Mouse (Mus musculus): ENCODE measurements at regions not wholly inside any gene's neighbourhood (a gene's known extent, or its start where the extent isn't known, plus 50 kb on each side); places are given as distances from the start of the nearest gene placed in this dataset.

DNA sequence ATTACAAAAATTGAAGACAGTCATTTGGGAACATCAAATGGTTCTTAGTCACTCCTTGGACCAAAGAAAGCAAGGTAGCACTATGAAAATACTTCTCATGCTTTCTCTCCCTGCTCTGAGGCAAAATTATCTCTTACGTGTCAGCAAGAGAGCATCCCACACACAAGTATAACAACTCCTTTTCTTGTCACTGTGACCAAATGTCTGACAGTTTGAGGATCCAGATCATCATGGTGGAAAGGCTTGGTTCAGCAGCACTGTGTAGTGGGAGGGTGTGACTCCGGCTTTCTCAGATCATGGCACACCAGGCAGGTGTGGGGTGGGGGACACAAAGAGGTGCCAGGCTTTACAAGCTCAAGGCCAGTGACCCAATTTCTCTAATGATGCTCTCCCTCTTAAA is 113.5 kb downstream of the Neurod6 start:
- Histone ChIP-seq H3K4me3 (no peak overlapping the region), H3K36me3 (replicated peaks) (no peaks in the 10 kb centered on the region), H3K9ac (no peak overlapping the region), H3K4me1 (peaks cover 4% of the 10 kb centered on the region; the same call in 1 of the 2 replicates), H3K27me3 (replicated peaks) (no peaks in the 10 kb centered on the region), H3K4me2 (no peak overlapping the region), H3K27ac (no peak overlapping the region), H3K9me3 (no peaks in the 10 kb centered on the region)
- no peak for ATAC-seq (replicated peaks)
- WGBS = 92% methylated on average over 2 of the region's 2 CpGs

DNA sequence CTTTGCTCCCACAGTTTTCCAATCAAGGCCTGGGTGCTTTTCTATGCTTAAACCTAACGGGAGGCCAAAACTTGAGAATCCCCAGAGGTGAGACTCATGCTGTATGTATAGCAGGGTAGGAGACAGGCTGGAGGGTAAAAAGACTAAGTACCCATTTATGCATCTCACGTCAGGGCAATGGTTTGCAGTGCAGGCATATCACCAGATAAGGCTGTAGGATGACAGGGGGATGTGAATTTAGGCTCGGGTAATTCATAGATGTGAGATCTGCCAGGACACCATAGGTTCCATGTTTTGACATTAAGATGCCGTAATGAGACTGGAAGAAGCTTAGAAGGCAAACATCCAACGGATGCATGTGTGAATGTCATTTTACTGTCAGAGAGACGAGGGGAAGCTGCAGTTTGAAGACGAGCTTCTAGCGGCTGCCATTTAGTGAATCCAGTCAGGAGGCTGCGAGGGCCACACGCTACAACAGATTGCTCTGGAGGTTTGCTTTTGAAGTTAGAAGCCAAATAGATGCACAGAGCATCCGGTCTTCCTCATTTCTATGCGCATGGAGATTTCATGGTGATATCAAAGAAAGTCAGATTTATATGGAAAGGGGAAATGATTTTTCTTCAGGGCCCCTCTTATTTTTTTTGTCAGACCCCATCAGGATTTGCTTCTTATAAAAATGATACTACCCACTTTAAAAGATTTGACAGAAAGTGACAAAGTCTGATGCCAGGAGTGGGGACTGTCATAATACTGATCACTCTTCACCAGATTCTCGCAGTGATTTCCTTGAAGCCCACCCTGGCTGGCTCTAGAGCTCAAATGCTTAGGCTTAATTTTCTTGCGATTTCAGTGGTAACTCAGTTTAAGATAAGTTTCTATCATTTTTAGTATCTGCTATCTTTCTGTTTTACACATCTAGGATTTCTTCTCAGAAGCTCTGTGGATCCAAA is 113.8 kb downstream of the Adcyap1r1 start:
- no peak overlapping the region for H3K9ac ChIP-seq
- H3K27me3 ChIP-seq (replicated peaks) = no peaks in the 10 kb centered on the region
- no peak overlapping the region for H3K4me3 ChIP-seq
- ATAC-seq (replicated peaks) = peak; percentile 69
- H3K9me3 ChIP-seq = no peaks in the 10 kb centered on the region
- H3K36me3 ChIP-seq (replicated peaks) = no peaks in the 10 kb centered on the region
- 50% methylated on average over 14 of the region's 14 CpGs for WGBS
- H3K27ac ChIP-seq = no peak overlapping the region; the same call in 1 of the 2 replicates
- peaks cover 4% of the 10 kb centered on the region; the same call in 1 of the 2 replicates for H3K4me1 ChIP-seq
- no peak overlapping the region for H3K4me2 ChIP-seq

DNA sequence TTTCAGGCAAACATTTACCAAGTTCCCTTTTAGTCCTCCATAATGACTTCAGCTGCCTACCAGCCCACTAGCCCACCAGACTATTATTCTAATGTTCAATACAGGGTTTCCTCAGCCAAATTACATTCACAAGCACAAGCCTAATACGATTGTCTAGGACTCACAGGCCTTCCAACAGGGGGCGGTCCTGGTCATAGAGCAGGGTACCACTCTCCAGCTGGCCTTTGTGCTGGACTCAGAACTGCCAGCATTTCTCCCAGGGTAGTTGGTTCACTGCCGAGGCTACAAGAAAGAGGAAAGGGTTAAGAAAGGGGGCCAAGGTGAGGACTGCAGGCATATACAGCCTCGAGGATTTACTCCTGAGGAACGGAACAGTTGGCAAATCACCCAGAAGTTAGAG is 108.8 kb downstream of the Adcyap1r1 start:
- H3K27ac ChIP-seq = no peak overlapping the region

DNA sequence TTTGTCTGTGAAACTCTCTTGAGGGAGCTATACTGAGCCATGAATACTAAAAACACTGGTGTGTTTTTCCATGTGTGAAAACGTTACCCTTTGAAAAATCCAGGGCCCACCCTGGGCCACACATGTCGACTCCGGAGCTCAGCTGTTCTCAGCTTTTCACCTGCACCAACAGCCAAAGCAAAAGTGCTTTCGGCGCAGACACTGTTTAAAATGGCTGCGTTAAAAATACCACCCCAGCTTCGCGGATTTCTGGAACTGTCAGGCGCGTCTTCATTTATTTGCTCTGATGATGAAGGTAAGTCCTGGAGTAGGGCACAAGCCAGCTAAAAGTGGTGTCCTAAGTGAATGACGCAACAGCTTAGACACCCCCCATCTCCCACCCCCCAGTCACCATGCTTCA is 108.0 kb downstream of the Adcyap1r1 start:
- no peaks in the 10 kb centered on the region for H3K36me3 ChIP-seq (replicated peaks)
- no peak for ATAC-seq (replicated peaks)
- H3K9me3 ChIP-seq = no peaks in the 10 kb centered on the region
- H3K27me3 ChIP-seq (replicated peaks) = no peaks in the 10 kb centered on the region
- no peak overlapping the region for H3K4me2 ChIP-seq
- H3K27ac ChIP-seq = no peak overlapping the region
- no peak overlapping the region for H3K9ac ChIP-seq
- WGBS = 86% methylated on average over 11 of the region's 11 CpGs
- H3K4me3 ChIP-seq = no peak overlapping the region
- H3K4me1 ChIP-seq = no peaks in the 10 kb centered on the region

More for the DNA sequence above, 108.8 kb downstream of the Adcyap1r1 start:
- H3K9ac ChIP-seq = no peak overlapping the region
- no peak overlapping the region for H3K4me3 ChIP-seq
- 63% methylated on average over 5 of the region's 5 CpGs for WGBS
- no peaks in the 10 kb centered on the region for H3K9me3 ChIP-seq
- no peak for ATAC-seq (replicated peaks)
- no peak overlapping the region for H3K4me2 ChIP-seq
- H3K36me3 ChIP-seq (replicated peaks) = no peaks in the 10 kb centered on the region
- no peaks in the 10 kb centered on the region for H3K27me3 ChIP-seq (replicated peaks)
- peaks cover 1% of the 10 kb centered on the region; the same call in 1 of the 2 replicates for H3K4me1 ChIP-seq
